Mouse (Mus musculus): ENCODE data around the gene Soga1. TPM values are rescaled to one million over a fixed set of nuclear protein-coding genes. Genes with fewer than 3 reads are reported as not detected.
A peak's percentile ranks its signal among the peaks of the same experiment; 100 is the strongest.

The Soga1 gene
- polyA plus RNA-seq, 1 experiment from 2014 or later: 1.2 TPM

DNA sequence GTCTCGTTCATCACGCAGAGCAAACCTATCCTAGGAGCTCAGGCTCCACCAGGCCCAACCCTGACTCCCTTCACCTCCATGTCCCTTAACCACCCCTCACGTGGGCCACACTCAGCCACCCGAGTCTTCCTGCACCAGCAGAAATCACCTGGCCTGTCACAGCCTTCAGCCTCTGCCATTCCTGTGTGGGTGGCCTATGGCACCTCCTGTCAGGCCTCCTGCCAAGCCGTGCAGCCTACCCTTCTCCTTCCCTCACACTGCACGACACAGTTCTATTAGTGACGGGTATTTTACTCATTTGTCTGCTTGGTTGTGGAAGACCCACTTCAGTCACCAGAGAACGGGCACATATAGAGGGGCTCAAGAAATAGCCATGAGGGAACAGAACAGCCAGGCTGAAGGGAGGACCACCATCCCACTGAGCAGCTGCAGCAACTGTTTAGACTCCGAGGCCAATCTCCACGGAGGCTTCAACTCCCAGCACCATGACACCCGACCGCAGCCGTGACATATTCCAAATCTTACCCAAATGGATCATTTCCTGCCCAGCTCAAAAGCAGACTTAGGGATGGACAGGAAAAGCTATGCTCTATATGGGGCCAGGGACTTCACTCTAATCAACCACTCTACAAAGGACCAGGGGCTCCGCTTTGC, 10.2 kb downstream of the Soga1 start:
- Histone ChIP-seq H3K9ac (ENCODE audit: low read depth, low read length) (peak overlapping the region; percentile 50), H3K36me3 (ENCODE audit: control insufficient read depth, insufficient read depth, low read length) (no peaks in the 10 kb centered on the region), H3K4me1 (ENCODE audit: control insufficient read depth, insufficient read depth, low read length) (peaks cover 85% of the 10 kb centered on the region), H3K4me3 (ENCODE audit: low read length) (no peak overlapping the region), H3K27ac (ENCODE audit: low read length) (peak overlapping the region; percentile 89), H3K9me3 (ENCODE audit: control insufficient read depth, low read length) (no peaks in the 10 kb centered on the region), H3K27me3 (replicated peaks; ENCODE audit: control insufficient read depth, insufficient read depth, low read length) (no peaks in the 10 kb centered on the region), H3K4me2 (ENCODE audit: low read depth, low read length) (peak overlapping the region; percentile 13; the same call in 1 of the 2 replicates)
- no peak for ATAC-seq
- 53% methylated on average over 14 of the region's 14 CpGs for WGBS

DNA sequence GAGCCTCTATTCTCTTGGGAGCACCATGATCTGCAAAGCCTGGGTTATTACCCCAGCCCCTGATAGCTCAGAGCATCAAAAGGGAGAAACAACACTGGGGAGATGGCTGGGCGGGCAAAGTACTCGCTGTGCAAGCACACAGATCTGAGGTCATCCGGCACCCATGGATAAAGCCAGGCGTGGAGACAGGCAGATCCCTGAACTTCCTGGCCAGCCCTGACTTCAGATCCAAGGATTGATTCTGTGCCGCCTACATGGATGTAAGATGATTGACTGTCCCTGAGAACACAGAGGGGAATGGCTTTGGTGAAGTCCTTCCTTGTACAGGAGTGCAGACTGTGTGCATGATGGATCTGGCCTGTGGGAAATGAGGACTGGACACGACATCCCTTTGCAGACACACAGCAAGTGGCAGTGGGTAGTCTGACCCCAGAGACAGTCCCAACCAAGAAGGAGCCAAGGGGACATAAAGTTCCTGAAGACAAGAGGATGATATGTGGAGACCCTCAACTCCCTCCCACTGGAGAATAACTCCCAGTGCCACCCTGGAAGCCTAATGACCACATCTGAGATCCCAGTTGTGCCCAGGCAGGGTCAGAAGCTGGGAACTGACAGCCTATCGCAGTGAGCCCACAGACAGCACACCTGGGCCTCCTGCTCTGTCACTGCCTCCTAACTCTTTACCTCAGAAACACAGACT, 12.2 kb downstream of the Soga1 start:
- no peak for ATAC-seq
- Histone ChIP-seq H3K27ac (ENCODE audit: low read length) (no peak overlapping the region), H3K4me3 (ENCODE audit: low read length) (no peak overlapping the region), H3K9me3 (ENCODE audit: control insufficient read depth, low read length) (no peaks in the 10 kb centered on the region), H3K4me1 (ENCODE audit: control insufficient read depth, insufficient read depth, low read length) (peaks cover 70% of the 10 kb centered on the region), H3K9ac (ENCODE audit: low read depth, low read length) (no peak overlapping the region; the same call in 1 of the 2 replicates), H3K36me3 (ENCODE audit: control insufficient read depth, insufficient read depth, low read length) (no peaks in the 10 kb centered on the region), H3K27me3 (replicated peaks; ENCODE audit: control insufficient read depth, insufficient read depth, low read length) (no peaks in the 10 kb centered on the region), H3K4me2 (ENCODE audit: low read depth, low read length) (no peak overlapping the region)
- 67% methylated on average over 7 of the region's 7 CpGs for WGBS

DNA sequence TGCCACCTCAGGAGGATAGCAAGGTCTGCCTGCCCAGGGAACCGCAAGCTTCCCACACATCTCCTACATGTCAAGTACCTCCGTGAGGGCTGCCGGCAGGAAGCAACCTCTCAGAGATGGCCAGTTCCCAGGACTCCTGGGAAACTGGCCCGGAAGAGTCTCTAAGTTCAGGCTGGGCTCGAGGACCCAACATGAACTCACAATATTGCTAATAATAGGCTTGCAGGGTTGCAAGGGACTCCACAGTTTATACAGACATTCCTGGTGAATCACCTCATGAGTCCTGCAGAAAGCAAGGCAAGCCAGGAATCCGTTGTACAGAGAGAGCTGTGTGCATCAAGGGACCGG, 13.2 kb downstream of the Soga1 start:
- Histone ChIP-seq H3K27ac (ENCODE audit: low read length) (peak overlapping the region; percentile 78), H3K4me3 (ENCODE audit: low read length) (no peak overlapping the region), H3K4me1 (ENCODE audit: control insufficient read depth, insufficient read depth, low read length) (peaks cover 60% of the 10 kb centered on the region), H3K9me3 (ENCODE audit: control insufficient read depth, low read length) (no peaks in the 10 kb centered on the region), H3K36me3 (ENCODE audit: control insufficient read depth, insufficient read depth, low read length) (no peaks in the 10 kb centered on the region), H3K4me2 (ENCODE audit: low read depth, low read length) (no peak overlapping the region), H3K9ac (ENCODE audit: low read depth, low read length) (no peak overlapping the region), H3K27me3 (replicated peaks; ENCODE audit: control insufficient read depth, insufficient read depth, low read length) (no peaks in the 10 kb centered on the region)
- 36% methylated on average over 7 of the region's 7 CpGs for WGBS
- ATAC-seq: 0 out of 2 replicates have a peak, but pooled peaks have one; percentile 11

DNA sequence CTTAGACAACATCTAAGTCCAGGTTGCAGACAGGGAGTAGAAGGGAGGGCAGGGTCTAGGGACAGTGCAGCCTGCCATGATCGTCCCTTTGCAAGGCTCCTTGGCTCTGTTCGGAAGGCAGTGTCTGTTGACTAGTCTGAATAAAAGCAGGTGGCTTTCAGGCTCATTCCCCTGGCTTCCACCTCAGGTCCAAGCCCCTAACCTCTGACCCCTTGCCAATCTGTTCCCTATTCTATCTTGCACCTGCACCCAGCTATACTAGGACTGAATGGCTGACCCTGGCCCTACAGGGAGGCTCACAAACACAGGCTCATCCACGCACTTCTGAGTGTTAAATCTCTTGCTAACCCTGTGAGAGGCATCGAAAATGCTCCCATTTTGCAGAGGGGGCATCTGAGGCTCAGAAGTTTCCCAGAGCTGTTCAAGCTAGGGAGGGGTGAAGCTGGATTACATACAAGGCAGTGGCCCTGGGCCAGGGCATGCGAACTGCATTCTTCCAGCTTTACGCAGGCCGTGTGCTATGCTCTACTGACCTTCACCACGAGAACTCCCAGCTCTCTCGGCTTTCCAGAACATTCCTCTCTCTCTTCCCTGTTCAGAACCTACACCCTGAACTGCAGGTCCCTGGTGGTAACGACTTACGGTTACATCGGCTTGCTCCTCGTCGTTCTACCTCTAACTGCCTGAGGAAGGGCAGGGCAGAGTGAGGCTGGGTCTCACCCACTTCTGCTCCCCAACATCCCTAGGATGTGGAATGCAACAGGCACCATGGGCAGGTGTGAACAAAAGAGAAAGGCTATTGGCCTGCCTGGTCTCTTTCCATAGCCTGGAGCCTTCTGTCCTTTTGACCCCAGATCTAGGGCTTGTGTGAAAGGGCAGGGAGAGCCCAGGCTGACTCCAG, 13.8 kb downstream of the Soga1 start:
- 74% methylated on average over 14 of the region's 14 CpGs for WGBS
- Histone ChIP-seq H3K4me3 (ENCODE audit: low read length) (no peak overlapping the region), H3K4me1 (ENCODE audit: control insufficient read depth, insufficient read depth, low read length) (peaks cover 53% of the 10 kb centered on the region)

DNA sequence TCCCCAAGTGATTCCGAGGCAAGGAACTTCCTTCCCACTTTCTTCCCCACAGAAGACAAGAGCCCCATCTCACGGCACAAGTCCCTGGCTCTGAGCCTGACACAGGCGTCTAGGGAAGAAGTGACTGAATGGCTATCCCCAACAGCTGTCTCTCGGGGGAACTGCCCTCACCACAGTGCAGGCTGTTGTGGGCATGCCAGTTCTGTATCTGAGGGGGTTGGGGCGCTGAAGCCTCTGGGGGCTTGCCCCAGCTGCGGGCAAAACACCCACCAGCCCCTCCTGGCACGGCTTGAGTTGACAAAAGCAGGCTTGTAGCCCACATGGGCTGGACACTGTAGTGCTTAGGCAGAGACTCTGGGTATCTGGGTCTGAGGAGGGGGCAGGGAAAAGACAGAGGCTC, 14.9 kb downstream of the Soga1 start:
- no peak for ATAC-seq
- peak overlapping the region; percentile 46; the same call in 1 of the 2 replicates for H3K9ac ChIP-seq (ENCODE audit: low read depth, low read length)
- WGBS: 65% methylated on average over 7 of the region's 7 CpGs
- H3K27ac ChIP-seq (ENCODE audit: low read length): no peak overlapping the region
- no peaks in the 10 kb centered on the region for H3K27me3 ChIP-seq (replicated peaks; ENCODE audit: control insufficient read depth, insufficient read depth, low read length)
- H3K4me3 ChIP-seq (ENCODE audit: low read length): no peak overlapping the region
- no peak overlapping the region for H3K4me2 ChIP-seq (ENCODE audit: low read depth, low read length)
- peaks cover 45% of the 10 kb centered on the region for H3K4me1 ChIP-seq (ENCODE audit: control insufficient read depth, insufficient read depth, low read length)
- H3K9me3 ChIP-seq (ENCODE audit: control insufficient read depth, low read length): no peaks in the 10 kb centered on the region
- H3K36me3 ChIP-seq (ENCODE audit: control insufficient read depth, insufficient read depth, low read length): no peaks in the 10 kb centered on the region

More for the DNA sequence above, 13.8 kb downstream of the Soga1 start:
- Histone ChIP-seq H3K27ac (ENCODE audit: low read length) (peak overlapping the region; percentile 78), H3K27me3 (replicated peaks; ENCODE audit: control insufficient read depth, insufficient read depth, low read length) (no peaks in the 10 kb centered on the region), H3K9ac (ENCODE audit: low read depth, low read length) (no peak overlapping the region), H3K36me3 (ENCODE audit: control insufficient read depth, insufficient read depth, low read length) (no peaks in the 10 kb centered on the region), H3K4me2 (ENCODE audit: low read depth, low read length) (no peak overlapping the region), H3K9me3 (ENCODE audit: control insufficient read depth, low read length) (no peaks in the 10 kb centered on the region)
- ATAC-seq: no peak

DNA sequence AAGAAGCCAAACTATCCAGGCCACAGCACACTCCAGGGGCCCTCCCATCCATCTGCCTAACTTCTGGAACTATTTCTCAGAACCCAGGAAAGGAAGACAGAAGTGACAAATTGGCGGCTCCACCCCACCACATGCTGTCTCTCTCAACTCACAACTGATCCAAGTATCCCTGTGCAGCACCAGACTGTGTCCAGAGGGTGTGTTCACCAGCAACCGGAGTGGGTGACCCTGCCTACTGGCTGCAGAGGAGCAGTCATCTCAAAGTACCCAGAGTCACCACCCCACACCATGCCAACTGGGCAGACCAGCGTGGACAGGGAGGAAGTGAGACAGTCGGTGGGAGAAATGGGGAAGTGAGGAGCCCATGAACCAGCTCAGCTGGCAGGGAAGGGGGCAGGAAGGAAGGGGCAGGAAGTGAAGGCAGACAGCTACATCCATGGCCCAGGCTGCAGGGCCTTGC, 15.8 kb downstream of the Soga1 start:
- Histone ChIP-seq H3K9ac (ENCODE audit: low read depth, low read length) (no peak overlapping the region), H3K27ac (ENCODE audit: low read length) (no peak overlapping the region), H3K36me3 (ENCODE audit: control insufficient read depth, insufficient read depth, low read length) (no peaks in the 10 kb centered on the region), H3K4me2 (ENCODE audit: low read depth, low read length) (no peak overlapping the region), H3K4me3 (ENCODE audit: low read length) (no peak overlapping the region), H3K4me1 (ENCODE audit: control insufficient read depth, insufficient read depth, low read length) (peaks cover 46% of the 10 kb centered on the region), H3K9me3 (ENCODE audit: control insufficient read depth, low read length) (no peaks in the 10 kb centered on the region), H3K27me3 (replicated peaks; ENCODE audit: control insufficient read depth, insufficient read depth, low read length) (no peaks in the 10 kb centered on the region)
- WGBS: 56% methylated on average over 4 of the region's 4 CpGs
- no peak for ATAC-seq

DNA sequence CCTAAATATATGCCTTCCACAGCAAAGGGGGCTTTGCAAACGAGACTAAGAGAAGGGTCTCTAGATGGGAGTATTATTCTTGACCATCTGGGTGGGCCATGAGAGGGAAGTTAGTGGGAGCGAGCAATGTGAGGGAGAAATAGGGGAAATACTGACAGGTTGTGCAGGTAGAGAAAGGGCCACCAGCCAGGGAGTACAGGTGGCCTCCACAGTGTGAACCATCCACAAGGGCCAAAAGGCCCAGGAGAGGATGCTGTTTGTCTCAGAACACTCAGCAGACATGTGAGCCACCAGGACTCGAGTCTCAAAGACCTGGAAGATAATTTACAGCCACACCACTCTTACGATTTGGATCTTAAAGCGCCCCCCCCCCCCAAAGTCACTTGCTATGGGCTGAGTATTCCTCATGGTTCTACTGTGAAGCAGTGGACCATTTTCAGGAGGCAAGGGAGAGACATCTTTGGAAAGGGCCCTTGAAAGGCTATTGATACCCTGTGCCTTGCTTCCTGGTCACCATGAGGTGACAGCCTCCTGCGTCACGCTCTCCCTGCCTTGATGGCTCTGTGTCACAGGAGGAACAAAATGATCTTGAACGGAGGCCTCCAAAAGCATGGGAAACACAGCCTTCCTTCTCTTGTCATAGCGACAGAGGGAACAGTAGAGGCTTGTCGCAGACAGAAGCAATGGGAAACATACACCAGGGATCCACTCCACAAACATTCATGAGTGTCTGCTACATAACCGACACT, 18.3 kb downstream of the Soga1 start:
- WGBS: 81% methylated on average over 11 of the region's 11 CpGs
- Histone ChIP-seq H3K4me1 (ENCODE audit: control insufficient read depth, insufficient read depth, low read length) (peaks cover 33% of the 10 kb centered on the region), H3K27me3 (replicated peaks; ENCODE audit: control insufficient read depth, insufficient read depth, low read length) (no peaks in the 10 kb centered on the region), H3K9ac (ENCODE audit: low read depth, low read length) (no peak overlapping the region), H3K27ac (ENCODE audit: low read length) (no peak overlapping the region), H3K9me3 (ENCODE audit: control insufficient read depth, low read length) (no peaks in the 10 kb centered on the region), H3K4me2 (ENCODE audit: low read depth, low read length) (no peak overlapping the region), H3K36me3 (ENCODE audit: control insufficient read depth, insufficient read depth, low read length) (no peaks in the 10 kb centered on the region), H3K4me3 (ENCODE audit: low read length) (no peak overlapping the region)
- ATAC-seq: no peak

DNA sequence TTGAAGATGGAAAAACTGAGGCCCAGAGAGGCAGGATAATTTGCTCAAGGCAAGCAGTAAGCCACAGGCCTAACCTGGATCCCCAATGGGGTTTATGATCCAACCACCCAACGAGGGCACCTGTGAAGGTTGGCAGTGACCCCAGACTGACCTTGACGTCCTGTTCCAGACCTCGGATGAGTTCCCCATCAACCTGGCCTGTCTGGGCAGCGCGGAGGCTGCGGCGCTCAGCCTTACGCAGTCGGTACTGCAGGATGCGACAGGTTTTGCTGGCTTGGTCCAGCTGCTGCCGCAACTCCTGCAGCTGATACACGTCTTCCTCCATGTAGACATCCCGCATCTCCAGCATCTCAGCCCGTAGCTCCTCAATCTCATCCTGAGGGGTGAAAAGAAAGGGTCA, 19.0 kb downstream of the Soga1 start:
- no peak for ATAC-seq
- Histone ChIP-seq H3K36me3 (ENCODE audit: control insufficient read depth, insufficient read depth, low read length) (no peaks in the 10 kb centered on the region), H3K9me3 (ENCODE audit: control insufficient read depth, low read length) (no peaks in the 10 kb centered on the region), H3K27me3 (replicated peaks; ENCODE audit: control insufficient read depth, insufficient read depth, low read length) (no peaks in the 10 kb centered on the region), H3K9ac (ENCODE audit: low read depth, low read length) (no peak overlapping the region), H3K4me3 (ENCODE audit: low read length) (no peak overlapping the region), H3K27ac (ENCODE audit: low read length) (no peak overlapping the region), H3K4me2 (ENCODE audit: low read depth, low read length) (no peak overlapping the region), H3K4me1 (ENCODE audit: control insufficient read depth, insufficient read depth, low read length) (peaks cover 26% of the 10 kb centered on the region)
- 87% methylated on average over 14 of the region's 14 CpGs for WGBS

All from intestine, embryonic 16.5 days (tissue).